Mouse (Mus musculus) bone marrow macrophage, adult 2 months (primary cell): ENCODE data around the gene Plk5.

Source experiments
- CTCF ChIP-seq: IDR thresholded peaks from 2 replicates; pipeline ENCODE4 v1.5.1; 2012; ENCODE audit warnings: low read depth, mild to moderate bottlenecking, low read length, moderate library complexity
- POLR2A ChIP-seq: IDR thresholded peaks from 2 replicates; pipeline ENCODE4 v1.6.1; 2012; ENCODE audit warnings: mild to moderate bottlenecking, low read depth, low read length, borderline replicate concordance

DNA sequence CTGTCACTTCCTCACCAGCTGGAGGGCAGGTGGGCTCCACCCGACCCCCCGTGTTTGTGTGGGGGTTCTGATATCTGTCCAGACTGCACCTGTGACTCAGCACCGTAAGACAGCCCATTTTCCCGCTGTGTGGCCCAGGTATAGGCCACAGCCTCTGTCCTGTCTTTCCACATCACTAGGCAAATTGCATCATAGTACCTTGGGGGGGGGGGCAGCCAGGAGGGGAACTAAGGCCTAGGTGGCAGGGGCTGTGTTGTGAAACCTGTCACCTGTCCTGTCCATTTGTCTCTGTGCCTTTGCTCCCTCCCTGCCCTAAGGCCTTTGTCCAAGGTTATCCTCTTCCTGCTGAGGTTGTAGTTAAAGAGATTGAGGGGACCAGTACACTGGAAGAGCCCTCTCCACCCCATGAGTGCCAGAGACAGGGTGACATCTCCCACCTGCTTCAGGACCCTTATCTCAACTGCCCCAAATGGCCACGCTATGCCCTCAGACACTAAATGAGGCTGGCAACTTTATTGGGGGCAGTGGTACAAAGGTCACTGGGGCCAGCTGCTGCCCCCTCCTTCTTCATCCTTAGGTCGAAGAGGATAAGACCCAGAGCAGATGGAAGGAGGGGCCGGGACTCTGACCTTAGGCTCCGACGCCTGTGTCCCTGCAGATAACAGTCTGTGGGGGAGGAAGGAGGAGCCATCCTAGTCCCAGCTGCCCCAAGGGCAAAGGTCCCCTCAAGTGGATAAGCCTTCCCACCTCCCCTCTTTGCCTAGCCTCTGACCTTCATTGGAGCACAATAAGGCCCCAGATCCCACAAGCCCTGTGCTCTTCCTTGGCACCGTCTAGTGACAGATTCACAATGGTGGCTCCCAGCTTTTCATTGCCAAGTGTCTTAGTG is 24.4 kb upstream of the Plk5 start:
- TF ChIP-seq CTCF = no peak
- TF ChIP-seq POLR2A = no peak
